Mouse (Mus musculus) spleen, adult 2 months (tissue): ENCODE measurements at regions not wholly inside any gene's neighbourhood (a gene's known extent, or its start where the extent isn't known, plus 50 kb on each side); places are given as distances from the start of the nearest gene placed in this dataset.

Source experiments
- DNase-seq, 2 experiments: peaks; one replicate each; pipeline versions ENCODE4 v3.0.0 to v3.0.0-alpha.2; 2012 to 2021; ENCODE audit warnings: low spot score in 2 of 2, low read depth in 1 of 2
- H3K27ac ChIP-seq: fragments of 200-500 bp; 2 replicates; pipeline ENCODE4 v1.5.1; 2012; ENCODE audit warnings: low read length, inconsistent platforms; ENCODE audit not compliant: insufficient read depth
- H3K27me3 ChIP-seq: fragments of 200-500 bp; 2 replicates; pipeline ENCODE4 v1.6.1; 2012; ENCODE audit warnings: mild to moderate bottlenecking, moderate library complexity, low read length, inconsistent platforms; ENCODE audit not compliant: control insufficient read depth, insufficient read depth
- H3K36me3 ChIP-seq: fragments of 200-500 bp; 2 replicates; pipeline ENCODE4 v1.6.1; 2012; ENCODE audit warnings: mild to moderate bottlenecking, low read length, inconsistent platforms; ENCODE audit not compliant: control insufficient read depth, insufficient read depth
- H3K4me1 ChIP-seq: fragments of 200-500 bp; 2 replicates; pipeline ENCODE4 v1.6.1; 2011; ENCODE audit warnings: inconsistent platforms; ENCODE audit not compliant: control insufficient read depth, insufficient read depth, insufficient read length
- H3K4me3 ChIP-seq: fragments of 200-500 bp; 2 replicates; pipeline ENCODE4 v1.5.1; 2011; ENCODE audit warnings: mild to moderate bottlenecking, inconsistent platforms; ENCODE audit not compliant: insufficient read depth, insufficient read length; ENCODE audit errors: extremely low read depth
- CTCF ChIP-seq: fragments of 200-500 bp; IDR thresholded peaks from 2 replicates; pipeline ENCODE4 v1.5.1; 2011; ENCODE audit warnings: mild to moderate bottlenecking, inconsistent platforms; ENCODE audit not compliant: insufficient read depth, insufficient read length, insufficient replicate concordance; ENCODE audit errors: extremely low read depth
- POLR2A ChIP-seq: fragments of 200-500 bp; IDR thresholded peaks from 2 replicates; pipeline ENCODE4 v1.6.1; 2011; ENCODE audit warnings: low read depth, low read length, inconsistent platforms
- WGBS: fragments of 180-500 bp; shearing (Covaris S2); methylation state at CpG from one replicate; pipeline ENCODE4 v1.1.7; 2018; 5-methylcytosine and 5-hydroxymethylcytosine counted together

DNA sequence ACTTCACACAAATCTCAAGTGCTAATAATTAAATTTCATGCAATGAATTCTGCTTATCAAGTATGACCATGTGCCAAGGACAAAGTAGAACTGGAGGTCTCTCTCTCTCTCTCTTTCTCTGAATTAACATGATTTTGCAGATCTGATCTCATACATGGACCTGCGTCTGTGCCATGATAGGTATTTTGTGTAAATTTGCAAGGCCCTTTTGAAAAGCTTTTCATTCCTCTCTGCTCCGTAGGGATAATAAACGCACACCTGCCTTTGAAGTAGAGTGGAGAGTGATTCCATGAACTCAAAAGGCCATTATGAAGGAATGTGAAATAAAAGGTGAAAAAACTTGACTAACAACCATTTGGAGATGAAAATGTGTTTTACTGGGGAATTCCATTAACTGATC lies 217.8 kb downstream of the Hdgfl1 start:
- no peaks in the 10 kb centered on the region for H3K36me3 ChIP-seq
- no peak overlapping the region for H3K4me3 ChIP-seq
- no peak for DNase-seq
- 92% methylated on average over 3 of the region's 3 CpGs for WGBS
- H3K27me3 ChIP-seq: no peaks in the 10 kb centered on the region
- no peaks in the 10 kb centered on the region for H3K4me1 ChIP-seq
- no peak for TF ChIP-seq POLR2A
- no peak for TF ChIP-seq CTCF
- no peak overlapping the region for H3K27ac ChIP-seq

DNA sequence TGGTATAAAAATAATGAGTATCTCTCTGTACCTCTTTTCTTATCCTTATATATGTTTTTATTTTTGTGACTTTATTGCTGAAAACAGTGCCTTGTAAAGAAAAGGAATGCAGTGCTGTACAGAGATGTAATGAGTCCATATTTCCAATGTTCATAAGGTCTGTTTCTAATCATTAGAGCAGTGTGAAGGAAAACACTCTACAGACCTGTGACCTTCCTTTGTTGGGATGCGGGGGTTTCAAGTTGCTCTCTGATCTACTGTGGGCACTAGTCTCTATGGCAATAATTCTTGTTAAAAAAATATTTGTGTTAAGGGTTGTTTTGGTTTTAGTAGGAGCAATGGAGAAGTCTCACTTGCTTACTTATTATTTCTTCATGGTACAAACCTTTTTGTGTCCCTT lies 231.0 kb downstream of the Hdgfl1 start:
- H3K4me1 ChIP-seq: no peaks in the 10 kb centered on the region
- no peak for DNase-seq
- H3K4me3 ChIP-seq: no peak overlapping the region
- no peak for TF ChIP-seq POLR2A
- TF ChIP-seq CTCF: no peak
- H3K36me3 ChIP-seq: no peaks in the 10 kb centered on the region
- H3K27ac ChIP-seq: no peak overlapping the region
- H3K27me3 ChIP-seq: no peaks in the 10 kb centered on the region
- WGBS: 83% methylated on average over 1 of the region's 1 CpGs

DNA sequence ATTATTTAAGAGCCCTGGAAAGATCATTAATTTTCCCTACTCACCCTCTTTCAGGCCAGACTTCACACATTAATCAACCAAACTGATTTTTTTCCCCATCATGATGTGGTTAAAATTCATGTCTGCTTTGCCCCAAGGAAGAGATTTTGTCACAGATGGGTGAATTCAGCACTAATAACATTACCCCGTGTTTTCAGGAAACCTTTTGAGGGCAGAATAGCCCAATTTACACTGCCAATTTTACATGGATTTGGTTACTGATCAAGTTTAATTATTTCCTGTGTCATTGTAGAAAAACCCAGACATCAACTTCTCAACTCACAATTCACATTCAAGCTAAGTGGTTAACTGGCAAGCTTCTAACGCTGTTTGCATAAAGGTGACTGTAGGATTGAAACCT lies 233.4 kb downstream of the Hdgfl1 start:
- Histone ChIP-seq H3K27ac (no peak overlapping the region), H3K36me3 (no peaks in the 10 kb centered on the region), H3K4me1 (no peaks in the 10 kb centered on the region), H3K27me3 (no peaks in the 10 kb centered on the region), H3K4me3 (no peak overlapping the region)
- WGBS: 42% methylated on average over 2 of the region's 2 CpGs
- TF ChIP-seq POLR2A (no peak), CTCF (no peak)
- no peak for DNase-seq

DNA sequence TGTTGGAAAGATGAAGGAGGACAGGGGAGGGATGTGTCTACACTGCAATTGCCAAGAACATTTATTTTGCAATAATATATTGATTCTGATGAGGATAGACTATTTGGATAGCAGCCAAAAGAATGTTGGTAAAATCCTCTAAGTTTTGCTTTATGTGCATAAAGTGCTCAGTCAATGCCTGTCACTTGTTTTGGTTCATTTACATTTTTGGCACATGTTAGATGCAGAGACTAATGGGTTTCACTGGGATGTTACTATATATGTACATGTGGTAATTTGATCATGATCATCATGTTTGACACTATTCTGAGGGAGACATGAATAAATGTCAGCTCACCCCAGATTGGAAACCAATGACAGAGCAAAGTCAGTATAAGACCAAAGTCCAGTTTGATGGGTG lies 237.2 kb downstream of the Hdgfl1 start:
- TF ChIP-seq CTCF: no peak
- no peak for TF ChIP-seq POLR2A
- no peak for DNase-seq

DNA sequence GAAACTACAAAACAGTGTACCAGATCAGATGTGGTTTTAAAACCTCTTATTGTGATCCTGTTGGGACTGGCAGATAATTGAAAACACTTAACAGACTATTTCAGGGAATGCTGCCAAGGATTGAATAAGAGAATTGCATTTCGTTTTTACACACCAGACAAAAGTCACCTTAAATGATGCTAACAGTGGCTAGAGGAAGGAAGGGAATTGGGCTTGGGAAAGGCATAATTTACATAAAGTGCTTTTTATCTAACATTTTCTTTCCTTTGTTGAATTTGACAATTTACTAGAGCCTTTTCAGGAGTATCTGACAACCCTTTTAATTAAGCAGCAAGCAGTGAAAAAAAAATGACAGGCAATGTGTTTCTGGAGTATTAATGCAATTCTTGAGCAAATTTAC lies 250.9 kb downstream of the Hdgfl1 start:
- no peaks in the 10 kb centered on the region for H3K27me3 ChIP-seq
- H3K4me3 ChIP-seq: no peak overlapping the region
- no peak overlapping the region for H3K27ac ChIP-seq
- no peak for TF ChIP-seq CTCF
- TF ChIP-seq POLR2A: no peak
- 62% methylated on average over 1 of the region's 1 CpGs for WGBS
- DNase-seq: no peak
- H3K36me3 ChIP-seq: no peaks in the 10 kb centered on the region
- no peaks in the 10 kb centered on the region for H3K4me1 ChIP-seq

More for the DNA sequence above, 237.2 kb downstream of the Hdgfl1 start:
- Histone ChIP-seq H3K4me1 (no peaks in the 10 kb centered on the region), H3K27ac (no peak overlapping the region), H3K27me3 (no peaks in the 10 kb centered on the region), H3K4me3 (no peak overlapping the region), H3K36me3 (no peaks in the 10 kb centered on the region)

DNA sequence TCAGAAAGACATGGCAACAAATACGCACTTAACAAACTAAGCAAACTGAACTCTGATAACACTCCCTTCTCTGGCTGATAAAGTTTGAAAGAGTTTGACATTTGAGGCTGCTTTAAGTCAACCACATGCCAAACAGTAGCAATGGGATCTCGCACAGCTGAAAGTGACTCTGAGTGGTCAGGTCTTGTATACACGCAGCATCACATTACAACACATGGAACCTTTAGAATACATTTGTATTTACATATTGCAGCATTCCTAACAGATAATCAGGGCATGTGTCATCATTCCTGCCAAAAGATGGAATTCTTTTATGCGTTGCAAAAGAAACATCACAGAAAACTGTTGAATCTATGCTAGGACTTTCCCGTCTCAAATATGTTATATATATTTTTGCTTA lies 251.5 kb downstream of the Hdgfl1 start:
- no peaks in the 10 kb centered on the region for H3K36me3 ChIP-seq
- no peak for DNase-seq
- H3K4me3 ChIP-seq: no peak overlapping the region
- TF ChIP-seq POLR2A (no peak), CTCF (no peak)
- no peaks in the 10 kb centered on the region for H3K27me3 ChIP-seq
- WGBS: 90% methylated on average over 5 of the region's 5 CpGs
- no peaks in the 10 kb centered on the region for H3K4me1 ChIP-seq
- H3K27ac ChIP-seq: no peak overlapping the region

DNA sequence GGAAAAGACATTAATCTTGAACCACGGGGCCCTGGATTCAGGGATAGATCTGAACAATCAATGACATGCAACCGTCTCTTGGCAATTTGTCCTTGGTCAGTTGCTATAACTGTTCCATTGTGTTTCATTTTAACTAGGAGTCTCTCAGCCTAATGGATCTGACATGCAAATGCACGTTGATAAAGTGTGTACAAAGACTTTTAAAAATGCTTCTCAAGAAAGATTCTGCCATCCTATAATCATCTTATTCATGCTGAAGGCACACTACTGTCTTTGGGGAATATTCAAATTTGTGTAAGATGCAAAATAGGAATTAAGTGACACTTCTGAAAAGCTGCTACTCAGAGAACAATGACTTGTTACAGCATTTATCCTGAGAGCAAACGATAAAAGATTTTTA lies 252.3 kb downstream of the Hdgfl1 start:
- Histone ChIP-seq H3K36me3 (no peaks in the 10 kb centered on the region), H3K27me3 (no peaks in the 10 kb centered on the region), H3K4me1 (no peaks in the 10 kb centered on the region), H3K4me3 (no peak overlapping the region), H3K27ac (no peak overlapping the region)
- 73% methylated on average over 4 of the region's 4 CpGs for WGBS
- TF ChIP-seq POLR2A (no peak), CTCF (no peak)
- DNase-seq: no peak
